Mouse (Mus musculus) myocyte (in vitro differentiated cells): Measurements from ENCODE around the gene Cerk. TPM values are rescaled to one million over a fixed set of nuclear protein-coding genes. Genes with fewer than 3 reads are reported as not detected.
"Not testable (repeated sequence)": the region's sequence is repeated elsewhere in the genome, so short reads cannot be mapped to it uniquely, and the experiment has no call there.

ENCODE experiments used
- H3K27me3 ChIP-seq: one replicate; pipeline ENCODE4 v1.6.1; 2011; ENCODE audit not compliant: control insufficient read depth, insufficient read depth, insufficient read length
- H3K36me3 ChIP-seq: one replicate; pipeline ENCODE4 v1.6.1; 2011; ENCODE audit not compliant: control insufficient read depth, insufficient read depth
- H3K4me2 ChIP-seq: one replicate; pipeline ENCODE4 v1.6.1; 2011; ENCODE audit warnings: low read depth, control low read depth
- H3K4me3 ChIP-seq: one replicate; pipeline ENCODE4 v1.5.1; 2011; ENCODE audit warnings: mild to moderate bottlenecking, control low read depth, moderate library complexity
- H3K79me2 ChIP-seq: one replicate; pipeline ENCODE4 v1.6.1; 2011; ENCODE audit not compliant: control insufficient read depth, insufficient read depth
- H3ac ChIP-seq: one replicate; pipeline ENCODE4 v1.6.1; 2011; ENCODE audit not compliant: control insufficient read depth, insufficient read length
- CEBPB ChIP-seq: IDR thresholded peaks from 2 replicates; pipeline ENCODE4 v1.6.1; 2011; ENCODE audit warnings: mild to moderate bottlenecking, moderate library complexity; ENCODE audit not compliant: poor library complexity, insufficient read depth, severe bottlenecking
- E2F4 ChIP-seq: IDR thresholded peaks from one replicate; pipeline ENCODE4 v1.6.1; 2011; ENCODE audit warnings: mild to moderate bottlenecking, control low read depth, moderate library complexity; ENCODE audit not compliant: insufficient read depth
- MAX ChIP-seq: IDR thresholded peaks from one replicate; pipeline ENCODE4 v1.6.1; 2011; ENCODE audit warnings: low read depth, mild to moderate bottlenecking, control low read depth
- MYOD1 ChIP-seq, 3 experiments: IDR thresholded peaks; one replicate each; pipeline ENCODE4 v1.6.1; 2011; ENCODE audit warnings: control low read depth in 2 of 3, low read depth in 2 of 3, mild to moderate bottlenecking in 2 of 3, moderate library complexity in 1 of 3; ENCODE audit not compliant: insufficient read length in 2 of 3, control insufficient read depth in 1 of 3
- MYOG ChIP-seq, 3 experiments: IDR thresholded peaks; one replicate each; pipeline ENCODE4 v1.6.1; 2011; ENCODE audit warnings: control low read depth in 2 of 3, low read depth in 2 of 3, mild to moderate bottlenecking in 2 of 3; ENCODE audit not compliant: insufficient read length in 2 of 3, control insufficient read depth in 1 of 3, insufficient read depth in 1 of 3
- POLR2A ChIP-seq: IDR thresholded peaks from one replicate; pipeline ENCODE4 v1.6.1; 2011; ENCODE audit warnings: low read depth, mild to moderate bottlenecking, control low read depth, moderate library complexity; ENCODE audit not compliant: insufficient read length
- POLR2AphosphoS2 ChIP-seq: IDR thresholded peaks from one replicate; pipeline ENCODE4 v1.6.1; 2011; ENCODE audit warnings: low read depth, control low read depth; ENCODE audit not compliant: insufficient read length
- REST ChIP-seq: IDR thresholded peaks from one replicate; pipeline ENCODE4 v1.6.1; 2011; ENCODE audit warnings: mild to moderate bottlenecking, control low read depth, moderate library complexity; ENCODE audit not compliant: insufficient read depth, insufficient read length
- SRF ChIP-seq: IDR thresholded peaks from one replicate; pipeline ENCODE4 v1.6.1; 2011; ENCODE audit warnings: low read depth; ENCODE audit not compliant: control insufficient read depth, insufficient read length
- TCF12 ChIP-seq: IDR thresholded peaks from one replicate; pipeline ENCODE4 v1.6.1; 2011; ENCODE audit warnings: mild to moderate bottlenecking, control low read depth; ENCODE audit not compliant: poor library complexity, insufficient read depth, severe bottlenecking
- TCF3 ChIP-seq: IDR thresholded peaks from one replicate; pipeline ENCODE4 v1.6.1; 2011; ENCODE audit warnings: low read depth, control low read depth; ENCODE audit not compliant: insufficient read length
- USF1 ChIP-seq: IDR thresholded peaks from one replicate; pipeline ENCODE4 v1.6.1; 2011; ENCODE audit warnings: low read depth, mild to moderate bottlenecking, control low read depth, moderate library complexity
- polyA plus RNA-seq: library from polyadenylated mRNA; unstranded; fragments of >200 nt; fragmentation: generic; extraction: Trizol; gene quantifications from one replicate; pipeline ENCODE4 v1.2.1, GENCODE M21; 2012; ENCODE audit warnings: missing spikeins

Cerk gene
- polyA plus RNA-seq, 1 experiment = 13.8 TPM

- no peaks in the 10 kb centered on the region for H3K27me3 ChIP-seq
- H3K4me3 ChIP-seq = peak within 1 kb of the TSS; percentile 97
- H3K36me3 ChIP-seq = no peaks in the 10 kb centered on the region
- H3K4me2 ChIP-seq = peak within 1 kb of the TSS; percentile 99
- no peak for TF ChIP-seq USF1
- no peak for TF ChIP-seq MYOD1 (IDR thresholded peaks at IDR 0.05; ENCODE audit: control insufficient read depth in 1 of 3, insufficient read length in 2 of 3, low read depth in 2 of 3)
- TF ChIP-seq E2F4 = no peak
- TF ChIP-seq POLR2A = peak; percentile 99
- TF ChIP-seq TCF12 = no peak
- TF ChIP-seq MAX = peak; percentile 62
- TF ChIP-seq REST = no peak
- TF ChIP-seq MYOG (IDR thresholded peaks at IDR 0.05; ENCODE audit: control insufficient read depth in 1 of 3, insufficient read depth in 1 of 3, insufficient read length in 2 of 3, low read depth in 2 of 3) = peak in 1 of 3 experiments; percentile 54
- peak; percentile 95 for TF ChIP-seq POLR2AphosphoS2
- TF ChIP-seq CEBPB = no peak
- no peak for TF ChIP-seq TCF3
- TF ChIP-seq SRF = peak; percentile 84
- peak within 1 kb of the TSS; percentile 82 for H3ac ChIP-seq
- peaks cover 26% of the 10 kb centered on the region for H3K79me2 ChIP-seq
These were observed 28.0 kb upstream of the Cerk start, which contains the start of gene Tbc1d22a for GRCm38 (mm10) chr15:86213753-86214548. Tbc1d22a (plus strand) TSS chr15:86214459.

- peaks cover 26% of the 10 kb centered on the region for H3K79me2 ChIP-seq
- H3K4me3 ChIP-seq, H3ac ChIP-seq, H3K36me3 ChIP-seq, H3K27me3 ChIP-seq: not testable (repeated sequence)
- H3K4me2 ChIP-seq = peak overlapping the region; percentile 3
These were observed 26.3 kb upstream of the Cerk start for GRCm38 (mm10) chr15:86212193-86212592.

- Histone ChIP-seq H3K79me2 (no peaks in the 10 kb centered on the region), H3K36me3 (no peaks in the 10 kb centered on the region), H3ac (no peak overlapping the region), H3K4me3 (no peak overlapping the region), H3K27me3 (no peaks in the 10 kb centered on the region), H3K4me2 (no peak overlapping the region)
- no peak for TF ChIP-seq MAX
- TF ChIP-seq SRF = no peak
- TF ChIP-seq E2F4 = no peak
- TF ChIP-seq USF1 = no peak
- TF ChIP-seq POLR2A = no peak
- no peak for TF ChIP-seq MYOG (IDR thresholded peaks at IDR 0.05; ENCODE audit: control insufficient read depth in 1 of 3, insufficient read depth in 1 of 3, insufficient read length in 2 of 3, low read depth in 2 of 3)
- TF ChIP-seq TCF12 = no peak
These were observed 20.4 kb upstream of the Cerk start for GRCm38 (mm10) chr15:86206385-86206784.

- H3K27me3 ChIP-seq = no peaks in the 10 kb centered on the region
- H3K4me2 ChIP-seq = no peak overlapping the region
- no peaks in the 10 kb centered on the region for H3K36me3 ChIP-seq
- H3K4me3 ChIP-seq = no peak overlapping the region
- H3K79me2 ChIP-seq = no peaks in the 10 kb centered on the region
- TF ChIP-seq MYOG (IDR thresholded peaks at IDR 0.05; ENCODE audit: control insufficient read depth in 1 of 3, insufficient read depth in 1 of 3, insufficient read length in 2 of 3, low read depth in 2 of 3) = no peak
- TF ChIP-seq POLR2A = no peak
- TF ChIP-seq TCF12 = no peak
- TF ChIP-seq TCF3 = no peak
- no peak for TF ChIP-seq USF1
- no peak for TF ChIP-seq SRF
- no peak for TF ChIP-seq E2F4
- TF ChIP-seq CEBPB = no peak
- TF ChIP-seq POLR2AphosphoS2 = no peak
- TF ChIP-seq MAX = no peak
- H3ac ChIP-seq = no peak overlapping the region
These were observed 19.4 kb upstream of the Cerk start for GRCm38 (mm10) chr15:86205300-86205699.

GRCm38 (mm10) chr15:86203942-86204561 lies 18.1 kb upstream of the Cerk start:
- Histone ChIP-seq H3K36me3 (no peaks in the 10 kb centered on the region), H3K79me2 (no peaks in the 10 kb centered on the region), H3K4me3 (no peak overlapping the region), H3K4me2 (peak overlapping the region; percentile 12), H3K27me3 (no peaks in the 10 kb centered on the region), H3ac (no peak overlapping the region)
- no peak for TF ChIP-seq TCF3
- peak in 2 of 3 experiments; percentile 92 to 96 for TF ChIP-seq MYOD1 (IDR thresholded peaks at IDR 0.05; ENCODE audit: control insufficient read depth in 1 of 3, insufficient read length in 2 of 3, low read depth in 2 of 3)
- TF ChIP-seq USF1 = no peak
- no peak for TF ChIP-seq SRF
- TF ChIP-seq TCF12 = no peak
- TF ChIP-seq MYOG (IDR thresholded peaks at IDR 0.05; ENCODE audit: control insufficient read depth in 1 of 3, insufficient read depth in 1 of 3, insufficient read length in 2 of 3, low read depth in 2 of 3) = peak; percentile 9 to 89 (median 79)
- TF ChIP-seq POLR2AphosphoS2 = no peak
